Mouse (Mus musculus) erythroblast, embryonic 14.5 days (primary cell): ENCODE results near the gene Eif4g3.

Source experiments
- GATA1 ChIP-seq: IDR thresholded peaks from 2 replicates; pipeline ENCODE4 v1.6.1; 2012; ENCODE audit warnings: low read length, inconsistent platforms, mixed read lengths
- TAL1 ChIP-seq: IDR thresholded peaks from 3 replicates; pipeline ENCODE4 v1.6.1; 2012; ENCODE audit warnings: low read length, inconsistent platforms, mixed read lengths

DNA sequence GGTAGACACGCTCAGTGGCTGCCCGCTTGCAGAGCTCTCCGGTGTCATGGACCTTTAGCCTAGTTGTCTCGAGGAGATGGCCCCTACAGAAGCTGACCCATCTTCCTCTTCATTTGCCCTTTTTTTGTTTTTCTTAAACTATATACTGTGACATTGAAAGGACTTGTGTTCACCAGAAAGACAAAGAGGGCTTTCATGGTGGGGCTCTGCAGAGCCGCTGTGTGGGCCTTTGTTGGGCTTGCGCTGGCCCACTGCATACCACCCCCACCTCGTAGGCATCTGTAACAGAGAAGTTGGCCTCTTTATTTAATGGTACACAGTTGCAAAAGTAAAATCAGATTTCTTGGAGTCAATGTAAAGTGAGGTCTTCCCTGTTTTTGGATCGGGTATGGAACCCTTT lies 44.3 kb downstream of the Eif4g3 start:
- TF ChIP-seq GATA1 = no peak
- no peak for TF ChIP-seq TAL1
